Mouse (Mus musculus) liver, embryonic 14.5 days (tissue): ENCODE data around the gene Nsd1. TPM values are rescaled to one million over a fixed set of nuclear protein-coding genes. Genes with fewer than 3 reads are reported as not detected.
A peak's percentile ranks its signal among the peaks of the same experiment; 100 is the strongest.

ENCODE experiments used
- ATAC-seq: fragments of 200-750 bp; cut with Nextera tagmentation; 2 replicates; pipeline ENCODE4 v1.8.0; 2017; ENCODE audit warnings: moderate number of reproducible peaks, mild to moderate bottlenecking, moderate library complexity; ENCODE audit not compliant: insufficient read depth
- DNase-seq, 3 experiments: peaks; one replicate each; pipeline ENCODE4 v3.0.0-alpha.2; 2012 to 2013; ENCODE audit warnings: low read depth in 3 of 3, low spot score in 3 of 3
- H3K27ac ChIP-seq: fragments of 300-500 bp; sonication (generic); 2 replicates; pipeline ENCODE4 v1.5.1; 2014; ENCODE audit warnings: moderate library complexity, mild to moderate bottlenecking, control low read depth, inconsistent platforms
- H3K27me3 ChIP-seq: fragments of 300-500 bp; sonication (generic); 2 replicates; pipeline ENCODE4 v1.6.1; 2014; ENCODE audit warnings: mild to moderate bottlenecking, low read length, moderate library complexity; ENCODE audit not compliant: control insufficient read depth, insufficient read depth
- H3K36me3 ChIP-seq: fragments of 300-500 bp; sonication (generic); replicated peaks from 2 replicates; pipeline ENCODE4 v1.6.1; 2014; ENCODE audit warnings: low read depth; ENCODE audit not compliant: control insufficient read depth, insufficient read depth
- H3K4me1 ChIP-seq, 2 experiments: fragments of 200-500 bp in 1 of 2; fragments of 300-500 bp in 1 of 2; sonication (generic) in 1 of 2; replicated peaks; 2 replicates each; pipeline ENCODE4 v1.6.1; 2012 to 2014; ENCODE audit warnings: antibody characterized with exemption in 1 of 2, inconsistent platforms in 1 of 2, low read length in 1 of 2; ENCODE audit not compliant: control insufficient read depth in 2 of 2, insufficient read depth in 2 of 2
- H3K4me2 ChIP-seq: fragments of 300-500 bp; sonication (generic); 2 replicates; pipeline ENCODE4 v1.6.1; 2014; ENCODE audit warnings: low read depth, mild to moderate bottlenecking, control low read depth, moderate library complexity
- H3K4me3 ChIP-seq, 2 experiments: fragments of 200-500 bp in 1 of 2; fragments of 300-500 bp in 1 of 2; sonication (generic) in 1 of 2; 2 replicates each; pipeline ENCODE4 v1.5.1; 2012 to 2014; ENCODE audit warnings: low read depth in 2 of 2, low read length in 2 of 2, mild to moderate bottlenecking in 2 of 2, control low read depth in 1 of 2, inconsistent platforms in 1 of 2, moderate library complexity in 1 of 2; ENCODE audit not compliant: insufficient read depth in 1 of 2
- H3K9ac ChIP-seq: fragments of 300-500 bp; sonication (generic); replicated peaks from 2 replicates; pipeline ENCODE4 v1.6.1; 2014; ENCODE audit warnings: mild to moderate bottlenecking, control low read depth, moderate library complexity
- H3K9me3 ChIP-seq: fragments of 300-500 bp; sonication (generic); 2 replicates; pipeline ENCODE4 v1.6.1; 2016; ENCODE audit warnings: low read length, mixed read lengths; ENCODE audit not compliant: control insufficient read depth
- CTCF ChIP-seq: IDR thresholded peaks from 2 replicates; pipeline ENCODE4 v1.5.1; 2016; ENCODE audit warnings: antibody characterized with exemption, low read depth, control low read depth
- EP300 ChIP-seq: IDR thresholded peaks from 2 replicates; pipeline ENCODE4 v1.6.1; 2016; ENCODE audit warnings: antibody characterized with exemption, low read depth
- WGBS: fragments of 180-500 bp; shearing (Covaris S2); extraction: QIAGEN DNeasy Blood & Tissue Kit; methylation state at CpG from one replicate; pipeline ENCODE4 v1.1.7; 2014; ENCODE audit not compliant: insufficient replicate concordance; 5-methylcytosine and 5-hydroxymethylcytosine counted together
- polyA plus RNA-seq, 2 experiments: library from polyadenylated mRNA; depleted of rRNA in 1 of 2; stranded (reverse) in 1 of 2; unstranded in 1 of 2; fragments of >200 nt; fragmentation: Nextera tagmentation in 1 of 2; extraction: Ambion mirVana in 1 of 2; gene quantifications; 2 replicates each; pipeline versions ENCODE4 v1.2.1 to v1.2.3; 2012 to 2014

Nsd1 gene
- polyA plus RNA-seq, 2 experiments, result 8.0 to 13.8 TPM

DNA sequence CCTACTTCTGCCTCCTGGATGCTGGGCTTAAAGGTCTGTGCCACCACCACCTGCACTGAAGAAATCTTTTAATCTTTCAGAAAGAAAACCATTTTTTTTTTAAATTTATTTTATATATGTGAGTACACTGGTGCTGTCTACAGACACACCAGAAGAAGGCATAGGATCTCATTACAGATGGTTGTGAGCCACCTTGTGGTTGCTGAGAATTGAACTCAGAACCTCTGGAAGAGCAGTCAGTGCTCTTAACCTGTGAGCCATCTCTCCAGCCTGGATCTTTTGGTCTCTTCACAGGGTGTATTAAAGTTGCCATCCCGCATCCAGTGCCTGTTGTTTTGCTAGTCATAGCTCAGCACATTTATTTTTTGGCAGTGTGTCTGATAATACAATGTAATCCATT lies 21.1 kb downstream of the Nsd1 start:
- no peak for DNase-seq
- no peak overlapping the region for H3K9ac ChIP-seq
- H3K4me3 ChIP-seq, result no peak overlapping the region
- 77% methylated on average over 1 of the region's 1 CpGs for WGBS
- ATAC-seq, result no peak
- TF ChIP-seq EP300 (no peak), CTCF (peak; percentile 27; the same call in 1 of the 2 replicates)
- no peaks in the 10 kb centered on the region for H3K9me3 ChIP-seq
- H3K27ac ChIP-seq, result no peak overlapping the region
- peaks cover 36% of the 10 kb centered on the region for H3K36me3 ChIP-seq
- H3K27me3 ChIP-seq, result no peaks in the 10 kb centered on the region
- no peaks in the 10 kb centered on the region for H3K4me1 ChIP-seq
- H3K4me2 ChIP-seq, result no peak overlapping the region

DNA sequence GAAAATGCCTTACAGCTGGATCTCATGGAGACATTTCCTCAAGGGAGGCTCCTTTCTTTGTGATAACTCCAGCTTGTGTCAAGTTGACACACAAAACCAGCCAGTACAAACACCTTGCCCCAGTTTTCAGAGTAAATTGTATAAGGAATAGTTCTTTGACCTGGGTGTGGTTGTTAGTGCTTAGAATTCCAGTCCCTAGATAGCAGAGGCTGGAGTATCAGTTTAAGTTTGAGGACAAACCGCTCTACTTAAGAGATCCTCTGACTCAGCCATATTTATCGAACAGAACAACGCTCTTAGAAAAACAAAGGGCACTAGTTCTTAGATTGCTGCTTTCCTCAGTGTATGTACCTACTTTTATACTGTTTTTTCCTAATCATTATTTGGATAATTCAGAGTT lies 33.6 kb downstream of the Nsd1 start:
- no peak for ATAC-seq

DNA sequence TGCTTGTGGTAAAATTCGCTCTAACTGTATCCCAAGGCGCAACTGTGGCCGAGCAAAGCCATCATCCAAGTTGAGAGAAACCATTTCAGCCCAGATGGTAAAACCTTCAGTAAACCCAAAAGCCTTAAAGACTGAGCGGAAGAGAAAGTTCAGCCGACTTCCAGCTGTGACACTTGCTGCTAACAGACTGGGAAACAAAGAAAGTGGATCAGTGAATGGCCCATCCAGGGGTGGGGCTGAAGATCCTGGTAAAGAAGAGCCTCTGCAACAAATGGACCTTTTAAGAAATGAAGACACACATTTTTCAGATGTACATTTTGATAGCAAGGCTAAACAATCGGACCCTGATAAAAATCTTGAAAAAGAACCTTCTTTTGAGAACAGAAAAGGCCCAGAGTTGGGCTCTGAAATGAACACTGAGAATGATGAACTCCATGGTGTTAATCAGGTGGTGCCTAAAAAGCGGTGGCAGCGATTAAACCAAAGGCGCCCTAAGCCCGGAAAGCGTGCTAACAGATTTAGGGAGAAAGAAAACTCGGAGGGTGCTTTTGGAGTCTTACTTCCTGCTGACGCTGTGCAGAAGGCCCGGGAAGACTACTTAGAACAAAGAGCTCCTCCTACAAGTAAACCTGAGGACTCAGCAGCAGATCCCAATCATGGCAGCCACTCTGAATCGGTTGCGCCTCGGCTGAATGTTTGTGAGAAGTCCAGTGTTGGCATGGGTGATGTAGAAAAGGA lies 37.9 kb downstream of the Nsd1 start:
- no peaks in the 10 kb centered on the region for H3K27me3 ChIP-seq
- WGBS, result 82% methylated on average over 17 of the region's 17 CpGs
- no peak for TF ChIP-seq CTCF
- no peak for TF ChIP-seq EP300
- H3K27ac ChIP-seq, result no peak overlapping the region
- H3K4me1 ChIP-seq, result peaks cover 0 to 3% of the 10 kb centered on the region in 2 experiments; a peak in 1 of 4 replicates
- no peak for DNase-seq
- ATAC-seq, result no peak
- no peaks in the 10 kb centered on the region for H3K9me3 ChIP-seq
- H3K9ac ChIP-seq, result no peak overlapping the region
- H3K4me3 ChIP-seq, result no peak overlapping the region
- H3K4me2 ChIP-seq, result no peak overlapping the region
- H3K36me3 ChIP-seq, result peaks cover 43% of the 10 kb centered on the region

More for the DNA sequence above, 33.6 kb downstream of the Nsd1 start:
- Histone ChIP-seq H3K27ac (no peak overlapping the region), H3K36me3 (peaks cover 70% of the 10 kb centered on the region), H3K9me3 (no peaks in the 10 kb centered on the region), H3K4me2 (no peak overlapping the region), H3K9ac (no peak overlapping the region), H3K4me1 (no peaks in the 10 kb centered on the region), H3K27me3 (no peaks in the 10 kb centered on the region), H3K4me3 (no peak overlapping the region)
- TF ChIP-seq CTCF, result no peak
- no peak for TF ChIP-seq EP300
- WGBS, result 91% methylated on average over 3 of the region's 3 CpGs
- DNase-seq, result no peak

DNA sequence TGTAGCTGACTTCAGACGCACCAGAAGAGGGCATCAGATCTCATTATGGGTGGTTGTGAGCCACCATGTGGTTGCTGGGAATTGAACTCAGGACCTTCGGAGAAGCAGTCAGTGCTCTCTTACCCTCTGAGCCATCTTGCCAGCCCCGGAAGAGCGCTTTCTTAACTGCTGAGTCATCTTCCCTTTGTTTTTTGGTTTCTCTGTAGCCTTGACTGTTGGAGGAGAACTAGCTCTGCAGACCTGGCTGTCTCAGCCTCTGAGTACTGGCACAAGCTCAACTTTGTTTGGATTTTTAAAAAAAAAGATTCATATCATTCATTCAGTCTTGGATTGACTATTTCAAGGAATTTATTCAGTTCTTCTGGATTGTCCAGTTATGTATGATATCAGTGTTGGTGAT lies 39.7 kb downstream of the Nsd1 start:
- Histone ChIP-seq H3K27ac (no peak overlapping the region), H3K9ac (no peak overlapping the region), H3K9me3 (no peaks in the 10 kb centered on the region), H3K4me2 (no peak overlapping the region), H3K36me3 (peaks cover 37% of the 10 kb centered on the region), H3K4me1 (peaks cover 0 to 3% of the 10 kb centered on the region in 2 experiments; a peak in 1 of 4 replicates), H3K27me3 (no peaks in the 10 kb centered on the region), H3K4me3 (no peak overlapping the region)
- TF ChIP-seq CTCF (no peak), EP300 (no peak)
- DNase-seq, result peak in 2 of 3 experiments; percentile 3 to 5
- no peak for ATAC-seq
- WGBS, result 39% methylated on average over 4 of the region's 4 CpGs

DNA sequence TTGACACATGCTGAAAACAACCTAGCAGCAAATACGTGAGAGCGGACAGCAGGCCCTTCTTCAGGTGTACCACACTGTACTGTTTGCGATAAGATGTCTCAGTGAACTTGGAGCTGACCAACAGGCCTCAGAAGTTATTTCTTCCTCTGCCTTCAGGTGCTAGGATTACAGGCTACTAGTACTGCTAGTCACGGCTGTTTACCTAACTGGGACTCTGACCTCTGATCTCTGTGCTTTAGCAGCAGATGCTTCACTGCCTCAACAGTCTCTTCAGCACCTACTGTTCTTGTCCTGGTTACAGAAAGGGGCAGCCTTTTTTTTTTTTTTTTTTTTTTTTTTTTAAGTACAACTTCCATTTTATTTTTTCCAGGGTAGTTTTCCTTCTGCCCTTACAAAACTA lies 43.2 kb downstream of the Nsd1 start:
- DNase-seq, result peak in 1 of 3 experiments; percentile 7
- TF ChIP-seq EP300 (no peak), CTCF (no peak)
- no peak overlapping the region for H3K4me2 ChIP-seq
- peaks cover 13% of the 10 kb centered on the region for H3K36me3 ChIP-seq
- H3K27ac ChIP-seq, result no peak overlapping the region
- no peak for ATAC-seq
- peaks cover 0 to 3% of the 10 kb centered on the region in 2 experiments; a peak in 1 of 4 replicates for H3K4me1 ChIP-seq
- H3K9me3 ChIP-seq, result no peaks in the 10 kb centered on the region
- no peak overlapping the region for H3K9ac ChIP-seq
- no peak overlapping the region for H3K4me3 ChIP-seq
- no peaks in the 10 kb centered on the region for H3K27me3 ChIP-seq
- 83% methylated on average over 4 of the region's 4 CpGs for WGBS
